Mouse (Mus musculus) heart, postnatal 10 days (tissue): ENCODE results near the gene Caskin1. TPM values are rescaled to one million over a fixed set of nuclear protein-coding genes. Genes with fewer than 3 reads are reported as not detected.
A peak's percentile ranks its signal among the peaks of the same experiment; 100 is the strongest.
"Not testable (repeated sequence)": the region's sequence is repeated elsewhere in the genome, so short reads cannot be mapped to it uniquely, and the experiment has no call there.

Experiments used
- DNase-seq, 2 experiments: peaks; one replicate each; pipeline ENCODE4 v3.0.0; 2021
- intact Hi-C: fragments of 180-260 bp; cut with DNase I; formaldehyde crosslinking; loops from one replicate; pipeline ENCODE4 v1.15.1; 2025
- total RNA-seq, 2 experiments: library from RNA; stranded (reverse); gene quantifications; 2 replicates each; pipeline ENCODE4 v1.2.3; 2021

Gene Caskin1
- total RNA-seq: under 1 TPM; 0.48 to 0.52 TPM

- intact Hi-C loops: no loop called here
- DNase-seq: no peak
Observed at GRCm38 (mm10) chr17:24488186-24488661, at the start of gene Caskin1. Caskin1 (plus strand) TSS chr17:24488601.

- intact Hi-C loops: no loop called here
- no peak for DNase-seq
Observed at GRCm38 (mm10) chr17:24440377-24440776, 48.0 kb upstream of the Caskin1 start.

- intact Hi-C loops: no loop called here
- no peak for DNase-seq
Observed at GRCm38 (mm10) chr17:24441148-24441547, 47.3 kb upstream of the Caskin1 start.

- no peak for DNase-seq
- intact Hi-C loops: no loop called here
Observed at GRCm38 (mm10) chr17:24442107-24442506, 46.3 kb upstream of the Caskin1 start.

- intact Hi-C loops: no loop called here
Observed at GRCm38 (mm10) chr17:24442632-24443155, 45.7 kb upstream of the Caskin1 start, which contains the start of gene Dnase1l2. Dnase1l2 (minus strand) TSS chr17:24443105.

GRCm38 (mm10) chr17:24443409-24443808, 45.0 kb upstream of the Caskin1 start:
- DNase-seq: no peak
- intact Hi-C loops: no loop called here

More at GRCm38 (mm10) chr17:24442632-24443155, 45.7 kb upstream of the Caskin1 start, which contains the start of gene Dnase1l2:
- DNase-seq: no peak

GRCm38 (mm10) chr17:24446590-24446989, 41.8 kb upstream of the Caskin1 start:
- intact Hi-C loops: no loop called here
- DNase-seq: no peak

- intact Hi-C loops: no loop called here
- DNase-seq: no peak
Observed at GRCm38 (mm10) chr17:24449507-24449906, 38.9 kb upstream of the Caskin1 start.

GRCm38 (mm10) chr17:24451220-24451619, 37.2 kb upstream of the Caskin1 start:
- DNase-seq: no peak
- intact Hi-C loops: no loop called here

GRCm38 (mm10) chr17:24453372-24453771, 35.0 kb upstream of the Caskin1 start:
- DNase-seq: no peak

GRCm38 (mm10) chr17:24454218-24454755, 34.1 kb upstream of the Caskin1 start:
- no peak for DNase-seq
- intact Hi-C loops: no loop called here

More at GRCm38 (mm10) chr17:24453372-24453771, 35.0 kb upstream of the Caskin1 start:
- intact Hi-C loops: loop anchor here (2.0 kb wide), 1 partner anchor 37 kb away; no protein-coding TSS in a partner anchor

GRCm38 (mm10) chr17:24454756-24455522, 33.5 kb upstream of the Caskin1 start:
- intact Hi-C loops: no loop called here
- DNase-seq: peak; percentile 100

- not testable (repeated sequence) for DNase-seq
Observed at GRCm38 (mm10) chr17:24455523-24456206, 32.7 kb upstream of the Caskin1 start.

GRCm38 (mm10) chr17:24461580-24461979, 26.8 kb upstream of the Caskin1 start:
- intact Hi-C loops: no loop called here
- no peak for DNase-seq

More at GRCm38 (mm10) chr17:24455523-24456206, 32.7 kb upstream of the Caskin1 start:
- intact Hi-C loops: not testable (repeated sequence)

- intact Hi-C loops: no loop called here
- no peak for DNase-seq
Observed at GRCm38 (mm10) chr17:24462932-24463331, 25.5 kb upstream of the Caskin1 start.

GRCm38 (mm10) chr17:24463374-24464133, 24.8 kb upstream of the Caskin1 start:
- DNase-seq: no peak
- intact Hi-C loops: no loop called here

GRCm38 (mm10) chr17:24468636-24469246, 19.7 kb upstream of the Caskin1 start:
- intact Hi-C loops: no loop called here
- no peak for DNase-seq

GRCm38 (mm10) chr17:24469336-24469909, 19.0 kb upstream of the Caskin1 start:
- intact Hi-C loops: no loop called here
- no peak for DNase-seq

GRCm38 (mm10) chr17:24469910-24470602, 18.3 kb upstream of the Caskin1 start, which contains the start of the genes E4f1 and Pgp:
E4f1 (minus strand) TSS chr17:24470313.
Pgp (plus strand) TSS chr17:24470392.
- intact Hi-C loops: no loop called here
- peak; percentile 99 for DNase-seq
